Mouse (Mus musculus) megakaryocyte progenitor cell, adult 5-6 weeks (primary cell): ENCODE measurements around the gene Mcoln3. TPM values are rescaled to one million over a fixed set of nuclear protein-coding genes. Genes with fewer than 3 reads are reported as not detected.

Experiments used
- ATAC-seq: replicated peaks from 2 replicates; pipeline ENCODE4 v1.8.0; 2016; ENCODE audit warnings: mild to moderate bottlenecking, moderate TSS enrichment, inconsistent platforms; ENCODE audit not compliant: poor library complexity
- total RNA-seq, 2 experiments: library from RNA; stranded (forward) in 1 of 2; stranded (reverse) in 1 of 2; fragments of 157-497, 149-512 nt in 1 of 2; fragments of 200-1000 nt in 1 of 2; gene quantifications; 2 replicates each; pipeline versions ENCODE4 v1.2.3 to v1.2.4; 2015 to 2017

The Mcoln3 gene
- total RNA-seq, 2 experiments from 2014 or later, result 0.07 to 0.21 TPM

DNA sequence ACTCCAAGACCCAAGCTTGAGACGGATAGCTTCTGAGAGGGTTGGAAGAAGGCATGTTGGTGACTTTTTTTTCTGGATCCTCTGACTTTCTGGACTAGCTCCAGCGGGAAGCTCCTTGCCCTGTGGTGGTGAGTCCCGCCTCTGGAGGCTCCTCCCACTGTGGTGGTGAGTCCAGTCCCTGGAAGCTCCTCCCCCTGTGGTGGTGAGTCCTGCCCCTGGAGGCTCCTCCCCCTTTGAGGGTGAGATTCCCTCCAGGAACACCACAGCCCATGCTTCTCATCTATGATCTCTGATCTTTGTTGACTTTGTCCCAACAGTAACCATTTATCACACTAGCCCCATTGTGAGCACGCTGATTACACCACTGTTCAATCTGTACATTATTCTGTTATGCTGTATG lies 44.9 kb downstream of the Mcoln3 start:
- no peak for ATAC-seq

DNA sequence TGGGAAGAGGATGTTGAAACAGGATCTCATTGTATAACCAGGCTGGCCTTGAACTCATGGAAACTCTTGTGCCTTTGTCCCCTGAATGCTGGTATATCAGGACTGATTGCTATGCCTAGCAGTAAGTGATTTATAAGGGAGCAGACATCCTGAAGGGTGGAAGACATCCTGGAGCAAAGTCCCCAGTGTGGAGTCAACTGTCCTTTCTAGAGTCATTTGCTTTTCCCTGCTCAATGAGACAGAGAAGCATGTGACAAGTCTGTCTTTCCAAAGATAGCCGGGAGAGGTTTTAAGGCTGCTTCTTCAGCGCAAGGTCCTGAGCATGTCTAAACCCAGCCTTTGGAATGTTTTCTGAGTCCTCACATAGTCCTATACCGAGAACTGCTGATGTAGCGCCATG lies 52.1 kb downstream of the Mcoln3 start:
- ATAC-seq, result no peak

DNA sequence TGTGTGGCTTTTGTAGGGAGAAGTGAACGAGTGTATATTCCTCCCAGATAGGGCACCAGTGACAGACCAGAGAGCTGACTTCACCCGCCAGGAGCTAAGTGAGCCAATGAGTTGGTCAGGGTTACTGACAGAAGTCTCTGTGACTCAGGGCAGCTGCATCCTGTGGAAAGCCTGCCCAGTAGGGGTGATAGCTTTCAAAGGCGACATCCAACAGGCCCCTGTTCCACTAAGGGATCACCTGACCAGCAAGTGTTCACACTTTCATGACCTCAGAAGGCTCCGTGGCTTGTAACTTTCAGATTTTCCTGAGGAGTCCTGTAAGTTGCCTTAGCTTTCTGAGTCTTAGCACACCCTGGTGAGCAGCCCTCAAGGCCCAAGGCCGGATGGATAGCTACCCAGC lies 55.8 kb downstream of the Mcoln3 start:
- ATAC-seq, result no peak

DNA sequence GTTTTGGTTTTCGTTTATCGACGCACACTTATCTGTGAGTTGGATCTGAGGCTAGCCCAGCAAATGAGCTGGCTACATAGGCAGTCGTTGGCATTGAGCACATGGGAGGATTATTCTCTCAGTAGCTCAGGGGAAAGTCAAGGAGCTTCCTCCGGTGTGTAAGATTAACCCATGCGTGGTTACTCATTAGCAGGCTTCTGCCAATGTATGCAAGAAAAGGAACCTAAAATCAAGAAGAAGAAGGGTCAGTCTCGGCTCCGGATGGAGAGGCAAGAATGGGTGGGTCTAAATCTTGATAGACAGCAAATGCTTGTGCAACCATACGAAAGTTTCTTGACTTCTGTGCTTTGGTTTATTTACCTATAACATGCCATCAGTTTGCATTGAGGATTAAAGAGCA lies 57.0 kb downstream of the Mcoln3 start:
- no peak for ATAC-seq

DNA sequence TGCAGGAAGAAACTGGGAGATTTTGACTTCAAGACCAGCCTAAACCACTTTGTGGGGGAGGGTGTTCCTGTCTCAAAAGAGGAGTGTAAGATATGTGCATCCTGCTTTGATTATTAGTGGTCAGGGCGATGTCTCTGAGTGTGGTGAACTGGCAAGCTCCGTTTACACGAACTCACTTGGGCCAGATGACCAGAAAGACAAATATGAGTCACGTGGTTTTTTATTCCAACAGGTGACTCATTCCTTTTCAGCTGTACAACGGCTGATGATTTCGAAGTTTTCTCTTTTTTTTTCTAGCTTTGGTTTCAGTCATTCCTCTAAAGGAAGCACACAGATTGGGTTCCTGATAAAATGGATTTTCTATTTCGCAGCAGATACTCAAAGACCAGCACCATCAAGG lies 60.0 kb downstream of the Mcoln3 start:
- no peak for ATAC-seq

DNA sequence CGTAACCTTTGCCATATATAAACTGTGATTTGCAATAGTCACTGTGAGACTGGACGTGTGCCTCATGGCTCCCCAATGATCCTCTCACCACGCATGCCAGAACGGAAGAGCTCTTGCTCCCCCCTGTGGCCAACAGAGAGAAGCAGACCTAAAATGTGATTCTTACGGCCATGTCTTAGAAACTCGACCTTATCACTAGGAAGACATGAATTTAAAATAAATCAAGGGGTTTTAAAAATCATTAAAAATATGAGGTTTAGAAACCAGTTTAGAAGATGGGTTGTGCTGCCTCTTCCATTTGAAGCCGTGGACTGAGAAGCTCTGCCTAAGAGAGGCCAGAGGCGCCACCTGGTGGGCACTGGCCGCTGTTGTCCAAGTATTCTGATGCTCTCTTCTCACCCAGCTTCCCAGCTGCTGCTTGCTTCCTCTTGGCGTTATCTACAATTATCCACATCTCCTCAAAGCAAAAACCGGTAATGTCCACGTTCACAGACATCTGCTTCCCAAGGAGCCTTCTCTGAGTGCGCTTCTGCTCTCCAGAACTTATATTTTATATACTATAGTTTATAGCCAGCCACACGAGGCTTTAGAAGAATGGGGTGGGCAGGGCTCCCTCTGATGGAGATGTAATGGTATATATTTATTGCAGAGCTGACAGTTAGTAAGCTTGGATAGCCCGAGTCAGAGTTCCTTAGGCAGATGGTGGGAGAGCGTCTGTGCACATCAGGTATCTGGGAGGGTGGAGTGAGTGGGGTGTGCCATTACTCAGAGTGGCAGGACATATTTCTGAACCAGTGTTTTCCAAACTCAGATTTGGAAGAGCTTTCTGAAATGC lies 60.7 kb downstream of the Mcoln3 start:
- peak; percentile 85 for ATAC-seq

DNA sequence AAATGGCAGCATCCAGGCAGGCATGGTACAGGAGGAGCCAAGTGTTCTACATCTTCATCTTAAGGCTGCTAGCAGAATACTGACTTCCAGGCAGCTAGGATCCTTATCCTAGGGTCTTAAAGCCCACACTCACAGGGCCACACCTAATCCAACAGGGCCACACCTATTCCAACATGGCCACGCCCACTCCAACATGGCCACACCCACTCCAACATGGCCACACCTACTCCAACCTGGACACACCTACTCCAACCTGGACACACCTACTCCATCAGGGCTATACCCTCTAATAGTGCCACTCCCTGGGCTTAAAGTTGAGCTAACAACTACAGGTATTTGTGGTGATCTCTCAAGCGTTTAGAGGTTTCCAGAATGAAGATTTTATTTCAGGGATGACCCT lies 63.1 kb downstream of the Mcoln3 start:
- no peak for ATAC-seq

DNA sequence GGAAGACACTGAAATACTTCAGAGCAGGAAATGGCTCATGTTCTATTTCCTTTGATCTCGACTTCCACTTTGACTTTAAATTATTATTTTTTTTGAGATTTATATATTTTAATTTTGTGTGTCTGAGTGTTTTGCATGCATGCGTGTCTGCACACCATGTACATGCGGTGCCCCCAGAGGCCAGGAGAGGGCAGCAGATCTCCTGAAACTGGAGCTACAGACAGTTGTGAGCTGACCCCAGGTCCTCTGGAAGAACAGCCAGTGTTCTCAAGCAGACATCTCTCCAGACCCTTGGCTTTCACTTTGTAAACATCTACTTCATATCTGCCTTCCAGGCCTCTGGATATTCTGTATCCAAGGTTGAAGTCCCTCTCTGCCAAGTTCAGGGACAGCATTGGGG lies 63.7 kb downstream of the Mcoln3 start:
- peak; percentile 47 for ATAC-seq

DNA sequence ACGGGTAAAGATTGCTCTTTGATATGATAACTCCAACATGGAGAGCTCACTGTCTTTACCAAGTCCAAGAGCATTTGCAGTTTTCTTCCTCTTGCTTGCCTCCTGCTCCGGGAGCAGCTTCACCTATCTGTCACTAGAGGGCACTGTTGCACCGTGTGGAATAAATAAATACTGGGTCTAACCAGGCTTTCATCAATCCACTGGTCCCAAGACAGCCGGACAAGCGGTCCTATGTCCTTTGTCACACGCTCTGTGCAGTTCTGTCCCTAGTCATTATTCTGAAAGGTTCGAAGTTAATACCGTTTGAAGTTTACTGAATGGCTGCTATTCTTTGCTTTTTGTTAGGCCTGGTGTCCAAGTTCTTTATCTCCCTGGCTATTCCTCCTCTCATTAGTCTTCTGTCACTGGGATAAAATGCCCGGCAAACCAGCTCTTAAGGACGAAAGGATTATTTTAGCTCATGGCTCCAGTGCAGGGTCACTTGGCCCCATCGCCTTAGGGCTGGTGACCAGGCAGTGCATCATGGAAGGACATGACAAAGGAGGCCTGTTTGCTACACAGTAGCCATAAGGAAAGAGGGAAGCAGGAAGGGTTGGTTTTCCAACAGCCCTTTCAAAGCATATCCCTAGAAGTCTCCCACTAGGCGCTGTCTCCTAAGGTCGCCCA lies 67.9 kb downstream of the Mcoln3 start:
- peak; percentile 83 for ATAC-seq

DNA sequence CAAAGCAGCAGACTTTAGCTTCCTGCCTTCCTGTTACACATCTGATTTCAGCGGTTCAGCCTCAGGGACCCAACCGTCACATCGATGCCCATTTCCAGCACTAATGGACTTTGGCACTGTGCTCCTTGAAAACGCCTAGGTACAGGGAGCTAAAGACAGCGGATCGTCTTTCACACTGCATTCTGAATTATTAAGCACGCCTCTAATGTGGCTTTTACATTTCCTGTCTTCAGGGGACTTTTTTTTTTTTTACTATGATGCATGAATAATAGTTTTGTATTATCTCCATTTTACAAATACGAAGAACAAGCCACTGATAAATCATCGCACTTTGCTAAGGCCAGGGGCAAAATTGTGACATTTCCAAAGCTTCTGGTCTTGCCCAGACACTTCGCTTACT lies 68.8 kb downstream of the Mcoln3 start:
- ATAC-seq, result no peak

DNA sequence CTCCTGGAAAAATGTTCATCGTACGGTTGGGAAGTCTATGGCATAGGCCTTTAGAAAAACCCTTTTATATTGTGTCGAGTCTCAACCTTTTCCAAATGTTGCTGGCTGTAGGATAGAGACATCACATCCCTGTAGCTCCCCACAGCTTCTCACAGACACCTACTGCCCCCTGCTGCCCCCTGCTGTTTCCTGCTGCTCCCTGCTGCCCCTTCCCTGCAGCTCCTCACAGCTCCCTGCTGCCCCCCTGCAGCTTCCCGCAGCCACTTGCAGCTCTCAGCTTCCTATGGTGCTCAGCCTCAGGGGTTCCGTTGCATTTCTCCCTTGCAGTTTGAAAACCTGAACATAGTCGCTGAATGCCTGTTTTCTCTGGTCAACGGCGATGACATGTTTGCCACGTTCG lies 72.7 kb downstream of the Mcoln3 start:
- peak; percentile 58 for ATAC-seq

Other genes with a start within 250 kb of the Mcoln3 start
- gene Bcl10, start 194.6 kb upstream of the Mcoln3 start, total RNA-seq (2015), result 41.2 and 43.6 TPM in 2 replicates
- 33.8 and 39.0 TPM in 2 replicates for gene Bcl10, start 194.6 kb upstream of the Mcoln3 start, total RNA-seq (2017)
- gene 2410004B18Rik, start 179.4 kb upstream of the Mcoln3 start, total RNA-seq (2015), result 25.3 and 42.3 TPM in 2 replicates
- gene 2410004B18Rik, start 179.4 kb upstream of the Mcoln3 start, total RNA-seq (2017), result 13.3 and 14.0 TPM in 2 replicates
- 3.7 and 4.9 TPM in 2 replicates for gene Syde2, start 129.6 kb upstream of the Mcoln3 start, total RNA-seq (2015)
- gene Syde2, start 129.6 kb upstream of the Mcoln3 start, total RNA-seq (2017), result 3.2 and 5.0 TPM in 2 replicates
- not detected in 2 replicates for gene Wdr63, start 9.3 kb upstream of the Mcoln3 start, total RNA-seq (2015)
- gene Wdr63, start 9.3 kb upstream of the Mcoln3 start, total RNA-seq (2017), result not detected in 2 replicates
- 0.32 and 2.0 TPM in 2 replicates for gene Mcoln2, start 32.4 kb downstream of the Mcoln3 start, total RNA-seq (2015)
- 2.1 and 4.0 TPM in 2 replicates for gene Mcoln2, start 32.4 kb downstream of the Mcoln3 start, total RNA-seq (2017)
- gene Lpar3, start 103.5 kb downstream of the Mcoln3 start, total RNA-seq (2015), result not detected in 2 replicates
- not detected in 2 replicates for gene Lpar3, start 103.5 kb downstream of the Mcoln3 start, total RNA-seq (2017)